Mouse (Mus musculus) layer of hippocampus, adult 11-12 months (tissue): ENCODE results near the gene Lancl2.

ENCODE experiments used
- DNase-seq: peaks from one replicate; pipeline ENCODE4 v3.0.0; 2022; ENCODE audit warnings: low spot score

The Lancl2 gene

DNA sequence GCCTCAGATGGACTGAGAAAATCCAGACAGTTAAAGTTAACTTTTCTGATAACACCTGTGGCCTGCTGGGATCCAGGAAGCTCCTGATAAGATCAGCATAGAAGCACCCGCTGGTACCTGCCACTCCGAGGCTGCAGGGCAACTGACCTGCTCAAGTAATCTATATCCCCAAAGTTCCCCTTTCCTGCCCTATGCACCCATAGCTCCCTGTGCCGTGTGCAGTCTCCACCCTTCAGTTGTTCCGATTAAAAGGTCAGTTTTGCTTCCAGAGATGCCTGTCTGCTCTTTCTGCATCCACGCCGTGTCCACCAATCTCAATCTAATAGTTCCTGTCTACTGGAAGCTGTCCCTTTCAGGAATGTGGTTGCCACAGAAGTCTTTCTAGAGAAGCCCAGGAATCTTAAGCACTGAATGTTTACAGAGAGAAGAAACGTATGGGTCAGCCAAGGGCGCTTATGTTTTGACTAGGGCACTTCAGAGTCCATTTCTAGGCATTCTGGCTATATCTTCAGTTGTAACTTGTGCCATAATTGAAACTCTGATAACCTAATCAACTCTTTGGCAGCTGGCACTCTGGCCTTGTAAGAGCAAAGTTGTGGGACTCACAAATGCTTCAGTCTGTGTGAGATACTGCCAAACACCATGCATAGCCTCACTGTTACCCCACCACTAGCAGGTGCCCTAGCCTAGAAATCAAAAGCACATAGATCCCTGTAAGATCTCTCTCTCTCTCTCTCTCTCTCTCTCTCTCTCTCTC is 65.0 kb downstream of the Lancl2 start:
- DNase-seq: no peak

DNA sequence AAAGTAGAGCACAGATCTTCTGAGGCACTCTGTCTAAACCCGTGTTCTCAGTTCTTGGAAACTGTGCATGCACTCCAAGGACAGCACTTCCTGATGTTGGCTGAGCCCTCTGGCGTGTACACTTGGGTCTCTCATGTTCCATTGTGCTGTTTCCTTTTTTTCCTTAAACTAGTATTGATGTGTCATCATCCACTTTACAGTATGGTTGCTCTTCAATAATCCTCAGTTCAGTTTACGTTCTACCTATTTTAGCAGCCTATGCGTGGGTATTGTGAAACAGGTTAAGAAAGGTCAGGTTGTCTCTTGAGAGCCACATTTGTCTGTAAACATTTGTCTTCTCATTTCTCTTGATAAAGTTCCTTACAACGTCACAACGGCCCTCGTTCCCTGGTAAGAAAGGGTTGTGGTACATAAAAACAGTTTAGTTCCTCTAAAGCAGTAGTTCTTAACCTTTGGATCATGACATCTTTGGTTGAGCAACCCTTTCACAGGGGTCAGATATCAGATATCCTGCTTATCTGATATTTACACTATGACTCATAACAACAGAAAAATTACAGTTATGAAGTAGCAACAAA is 66.7 kb downstream of the Lancl2 start:
- no peak for DNase-seq

DNA sequence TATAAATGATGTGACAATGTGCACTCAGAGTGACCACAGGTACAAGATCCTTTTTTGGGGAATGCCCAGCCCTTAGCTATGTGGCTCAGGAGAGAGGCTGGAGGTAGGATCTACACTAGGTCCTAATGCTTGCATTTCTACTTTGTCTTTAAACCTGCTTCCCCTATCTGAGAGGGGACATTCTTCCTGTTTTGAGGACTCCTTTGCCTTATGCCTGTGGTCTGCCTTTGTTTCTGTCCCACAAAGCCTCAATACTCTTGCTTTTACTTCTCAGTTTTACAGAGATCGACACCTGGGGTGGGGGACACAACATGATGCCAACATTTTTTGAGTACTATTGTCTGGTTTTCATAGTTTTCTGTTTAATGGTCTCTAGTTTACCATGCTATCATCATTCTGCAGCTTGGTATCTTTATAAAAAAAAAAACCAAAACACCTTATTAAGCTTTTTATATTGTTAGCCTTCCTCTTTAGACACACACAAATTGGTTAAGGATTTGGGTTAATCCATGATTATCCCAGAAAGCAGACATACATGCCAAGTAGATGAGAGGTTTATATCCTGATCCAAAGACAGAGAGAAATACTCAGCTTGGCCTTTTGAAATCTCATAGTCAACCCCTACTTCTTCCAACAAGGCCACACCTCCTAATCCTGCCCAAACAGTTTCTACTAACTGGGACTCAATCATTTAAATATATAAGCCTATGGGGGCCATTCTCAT is 68.3 kb downstream of the Lancl2 start:
- DNase-seq: no peak

DNA sequence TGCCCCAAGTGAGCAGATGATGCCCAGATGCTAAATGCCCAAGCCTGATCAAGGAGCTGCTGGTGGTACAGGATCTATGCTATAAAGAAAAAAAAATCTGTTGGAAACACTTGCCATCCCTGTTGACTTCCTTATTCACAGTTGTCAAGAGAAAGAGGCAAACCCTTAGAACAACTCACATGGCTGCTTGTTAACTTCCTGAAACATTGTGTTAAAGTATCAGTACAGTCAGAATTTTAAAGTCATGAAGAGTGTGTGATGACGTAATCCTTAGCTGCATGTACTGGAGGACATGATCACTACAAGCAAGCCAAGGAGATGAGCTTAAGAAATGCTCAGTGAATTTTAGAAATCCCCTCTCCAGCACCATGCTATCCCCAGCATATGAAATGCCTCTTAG is 71.5 kb downstream of the Lancl2 start:
- no peak for DNase-seq

DNA sequence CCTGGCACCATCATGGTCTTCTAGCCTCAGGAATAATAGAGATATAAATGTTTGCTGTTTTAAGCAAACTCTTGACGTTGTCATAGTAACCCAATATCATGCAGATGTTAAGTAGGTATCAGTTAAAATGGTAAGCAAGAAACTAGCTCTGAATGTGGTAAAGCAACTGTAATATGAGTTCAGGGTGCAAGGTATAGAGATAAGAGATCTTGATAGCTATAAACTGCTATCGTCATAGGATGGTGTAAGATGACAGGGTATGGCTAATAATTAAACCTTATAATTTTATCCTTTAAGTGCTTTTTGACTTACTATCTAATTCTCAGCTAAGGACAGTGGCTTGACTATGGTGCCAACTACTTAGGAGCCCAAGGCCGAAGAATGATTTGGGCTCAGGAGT is 78.0 kb downstream of the Lancl2 start:
- no peak for DNase-seq

DNA sequence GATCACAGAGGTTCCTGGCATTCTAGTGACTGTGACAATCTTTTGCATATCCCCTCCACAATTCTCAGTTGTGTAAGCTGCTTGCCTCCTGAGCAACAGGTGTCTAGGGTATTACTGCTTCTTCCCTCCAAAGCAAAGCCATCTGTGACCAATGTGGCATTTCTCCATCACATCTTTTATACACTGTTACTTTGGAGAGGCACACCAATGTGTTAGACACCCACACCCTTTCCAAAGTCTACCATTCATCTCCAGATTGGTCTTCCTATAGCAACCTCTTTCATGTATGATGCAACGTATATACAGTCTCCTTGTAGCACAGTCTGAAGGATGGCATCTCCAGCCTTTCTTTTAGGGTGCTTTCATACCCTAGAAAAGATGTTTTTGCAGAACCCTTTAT is 80.3 kb downstream of the Lancl2 start:
- no peak for DNase-seq

DNA sequence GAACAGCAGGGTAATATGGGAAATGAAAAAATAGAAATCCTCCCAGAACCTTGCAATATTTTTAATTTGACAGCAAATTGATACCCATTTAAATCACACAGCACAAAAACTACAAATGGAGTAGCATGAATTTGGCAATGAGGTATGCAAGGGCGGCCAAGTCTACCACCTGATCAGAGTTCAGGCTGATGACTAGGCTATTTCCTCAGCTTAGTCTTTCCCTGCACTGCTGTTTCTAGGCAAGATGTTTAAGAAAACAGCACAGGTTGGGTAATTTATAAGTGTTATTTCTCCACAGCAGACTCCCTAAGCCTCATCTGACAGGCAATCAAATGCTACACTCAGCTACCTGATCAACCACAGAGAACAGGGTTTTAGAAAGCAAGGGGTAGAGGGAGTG is 81.9 kb downstream of the Lancl2 start:
- no peak for DNase-seq

DNA sequence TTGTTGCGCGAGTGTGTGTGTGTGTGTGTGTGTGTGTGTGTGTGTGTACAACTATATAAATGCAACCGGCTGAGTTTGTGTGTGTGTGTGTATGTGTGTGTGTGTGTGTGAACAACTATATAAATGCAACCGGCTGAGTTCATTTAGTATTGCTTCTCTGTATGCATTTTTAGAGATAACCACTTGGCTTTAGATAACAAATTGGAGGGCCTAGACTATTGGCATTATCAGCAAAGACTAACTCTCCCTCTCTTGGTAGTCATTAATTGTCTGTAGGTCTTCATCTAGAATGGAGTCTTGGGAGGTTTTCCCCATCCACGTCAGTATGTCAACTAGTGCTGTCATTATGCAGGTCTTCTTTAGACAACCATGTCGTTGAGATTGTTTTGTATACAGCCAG is 85.0 kb downstream of the Lancl2 start:
- no peak for DNase-seq
